Mouse (Mus musculus) layer of hippocampus, adult 11-12 months (tissue): ENCODE results near the gene Ccpg1os.

Experiments
- DNase-seq: peaks from one replicate; pipeline ENCODE4 v3.0.0; 2022; ENCODE audit warnings: low spot score

Ccpg1os gene

GRCm38 (mm10) chr9:72983066-72983465 is 2.1 kb downstream of the Ccpg1os start:
- no peak for DNase-seq

- DNase-seq: no peak
Measured at GRCm38 (mm10) chr9:72975242-72975641, 9.9 kb downstream of the Ccpg1os start.

GRCm38 (mm10) chr9:72974734-72975133 is 10.4 kb downstream of the Ccpg1os start:
- no peak for DNase-seq

GRCm38 (mm10) chr9:72972984-72973383 is 12.2 kb downstream of the Ccpg1os start:
- DNase-seq: no peak

GRCm38 (mm10) chr9:72972435-72972834 is 12.7 kb downstream of the Ccpg1os start:
- no peak for DNase-seq

- no peak for DNase-seq
Measured at GRCm38 (mm10) chr9:72969874-72970273, 15.3 kb downstream of the Ccpg1os start.

GRCm38 (mm10) chr9:72968349-72969061 is 16.7 kb downstream of the Ccpg1os start:
- DNase-seq: peak; percentile 84

GRCm38 (mm10) chr9:72961959-72962358 is 23.2 kb downstream of the Ccpg1os start:
- no peak for DNase-seq

GRCm38 (mm10) chr9:72961346-72961745 is 23.8 kb downstream of the Ccpg1os start:
- DNase-seq: no peak

GRCm38 (mm10) chr9:72958521-72959450 is 26.4 kb downstream of the Ccpg1os start, which contains the start of the genes Dyx1c1 and Gm44503:
Dyx1c1 (plus strand) TSS chr9:72958785.
Gm44503 (plus strand) TSS chr9:72958852.
- DNase-seq: peak; percentile 72

GRCm38 (mm10) chr9:72955546-72955945 is 29.6 kb downstream of the Ccpg1os start:
- DNase-seq: peak; percentile 53

GRCm38 (mm10) chr9:72954746-72955145 is 30.4 kb downstream of the Ccpg1os start:
- DNase-seq: no peak

- no peak for DNase-seq
Measured at GRCm38 (mm10) chr9:72949572-72949971, 35.6 kb downstream of the Ccpg1os start.

GRCm38 (mm10) chr9:72947010-72947409 is 38.2 kb downstream of the Ccpg1os start:
- no peak for DNase-seq

- DNase-seq: no peak
Measured at GRCm38 (mm10) chr9:72944286-72944685, 40.9 kb downstream of the Ccpg1os start.

GRCm38 (mm10) chr9:72943424-72943823 is 41.8 kb downstream of the Ccpg1os start:
- DNase-seq: no peak

GRCm38 (mm10) chr9:72936301-72936700 is 48.9 kb downstream of the Ccpg1os start:
- DNase-seq: no peak

GRCm38 (mm10) chr9:72935309-72935708 is 49.9 kb downstream of the Ccpg1os start:
- no peak for DNase-seq

- peak; percentile 74 for DNase-seq
Measured at GRCm38 (mm10) chr9:72931166-72931790, 53.9 kb downstream of the Ccpg1os start.
